Mouse (Mus musculus) heart, embryonic 11.5 days (tissue): ENCODE results near the gene St6gal1. TPM values are rescaled to one million over a fixed set of nuclear protein-coding genes. Genes with fewer than 3 reads are reported as not detected.
A peak's percentile ranks its signal among the peaks of the same experiment; 100 is the strongest.

Experiments
- ATAC-seq: fragments of 200-750 bp; cut with Nextera tagmentation; replicated peaks from 2 replicates; pipeline ENCODE4 v1.8.0; 2017; ENCODE audit warnings: moderate library complexity; ENCODE audit not compliant: insufficient number of reproducible peaks, low FRiP score, low TSS enrichment
- H3K27ac ChIP-seq: fragments of 300-500 bp; sonication (generic); 2 replicates; pipeline ENCODE4 v1.5.1; 2014; ENCODE audit warnings: mild to moderate bottlenecking, low read depth, low read length
- H3K27me3 ChIP-seq: fragments of 300-500 bp; sonication (generic); 2 replicates; pipeline ENCODE4 v1.6.1; 2014; ENCODE audit warnings: mild to moderate bottlenecking, low read length, mixed read lengths; ENCODE audit not compliant: control insufficient read depth, insufficient read depth
- H3K36me3 ChIP-seq: fragments of 300-500 bp; sonication (generic); 2 replicates; pipeline ENCODE4 v1.6.1; 2014; ENCODE audit warnings: mild to moderate bottlenecking, low read length, moderate library complexity, mixed read lengths; ENCODE audit not compliant: control insufficient read depth, insufficient read depth
- H3K4me1 ChIP-seq: fragments of 300-500 bp; sonication (generic); 2 replicates; pipeline ENCODE4 v1.6.1; 2014; ENCODE audit warnings: low read length; ENCODE audit not compliant: control insufficient read depth, insufficient read depth
- H3K4me2 ChIP-seq: fragments of 300-500 bp; sonication (generic); 2 replicates; pipeline ENCODE4 v1.6.1; 2014; ENCODE audit warnings: mild to moderate bottlenecking, moderate library complexity
- H3K4me3 ChIP-seq: fragments of 300-500 bp; sonication (generic); 2 replicates; pipeline ENCODE4 v1.5.1; 2014; ENCODE audit warnings: low read depth, low read length
- H3K9ac ChIP-seq: fragments of 300-500 bp; sonication (generic); 2 replicates; pipeline ENCODE4 v1.6.1; 2014; ENCODE audit warnings: mild to moderate bottlenecking, low read depth, low read length, moderate library complexity
- H3K9me3 ChIP-seq: fragments of 300-500 bp; sonication (generic); replicated peaks from 2 replicates; pipeline ENCODE4 v1.6.1; 2016; ENCODE audit warnings: low read length; ENCODE audit not compliant: control insufficient read depth
- WGBS: fragments of 180-500 bp; shearing (Covaris S2); extraction: QIAGEN DNeasy Blood & Tissue Kit; methylation state at CpG from one replicate; pipeline ENCODE4 v1.1.7; 2014; ENCODE audit not compliant: insufficient replicate concordance; 5-methylcytosine and 5-hydroxymethylcytosine counted together
- polyA plus RNA-seq: library from polyadenylated mRNA; unstranded; fragments of >200 nt; fragmentation: Nextera tagmentation; extraction: Ambion mirVana; gene quantifications from 2 replicates; pipeline ENCODE4 v1.2.1, GENCODE M21; 2014

The St6gal1 gene
- polyA plus RNA-seq, 1 experiment from 2014 or later, result 18.5 TPM

DNA sequence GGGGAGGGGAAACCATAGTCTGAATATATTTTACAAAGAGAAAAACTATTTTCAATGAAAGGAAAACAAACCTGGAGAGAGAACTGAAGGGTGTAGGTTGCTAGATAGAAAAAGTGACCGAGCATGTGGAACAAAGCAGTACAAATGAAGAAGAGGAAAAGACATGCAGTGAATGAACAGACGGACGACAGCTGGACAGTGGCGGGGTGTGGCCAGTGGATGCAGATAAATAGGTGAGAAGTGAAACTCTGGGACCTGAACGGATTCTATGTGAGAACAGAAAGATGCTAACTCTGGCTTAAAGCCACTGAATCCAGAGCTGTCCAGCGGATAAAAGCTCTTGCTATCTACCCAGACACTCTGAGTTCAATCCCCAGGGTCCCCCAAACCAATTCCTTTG is 25.2 kb downstream of the St6gal1 start:
- Histone ChIP-seq H3K4me3 (no peak overlapping the region), H3K27me3 (peaks cover 37% of the 10 kb centered on the region), H3K4me1 (peaks cover 10% of the 10 kb centered on the region), H3K4me2 (no peak overlapping the region), H3K27ac (no peak overlapping the region), H3K9me3 (no peaks in the 10 kb centered on the region), H3K9ac (no peak overlapping the region), H3K36me3 (no peaks in the 10 kb centered on the region)
- no peak for ATAC-seq
- WGBS, result 45% methylated on average over 6 of the region's 6 CpGs

DNA sequence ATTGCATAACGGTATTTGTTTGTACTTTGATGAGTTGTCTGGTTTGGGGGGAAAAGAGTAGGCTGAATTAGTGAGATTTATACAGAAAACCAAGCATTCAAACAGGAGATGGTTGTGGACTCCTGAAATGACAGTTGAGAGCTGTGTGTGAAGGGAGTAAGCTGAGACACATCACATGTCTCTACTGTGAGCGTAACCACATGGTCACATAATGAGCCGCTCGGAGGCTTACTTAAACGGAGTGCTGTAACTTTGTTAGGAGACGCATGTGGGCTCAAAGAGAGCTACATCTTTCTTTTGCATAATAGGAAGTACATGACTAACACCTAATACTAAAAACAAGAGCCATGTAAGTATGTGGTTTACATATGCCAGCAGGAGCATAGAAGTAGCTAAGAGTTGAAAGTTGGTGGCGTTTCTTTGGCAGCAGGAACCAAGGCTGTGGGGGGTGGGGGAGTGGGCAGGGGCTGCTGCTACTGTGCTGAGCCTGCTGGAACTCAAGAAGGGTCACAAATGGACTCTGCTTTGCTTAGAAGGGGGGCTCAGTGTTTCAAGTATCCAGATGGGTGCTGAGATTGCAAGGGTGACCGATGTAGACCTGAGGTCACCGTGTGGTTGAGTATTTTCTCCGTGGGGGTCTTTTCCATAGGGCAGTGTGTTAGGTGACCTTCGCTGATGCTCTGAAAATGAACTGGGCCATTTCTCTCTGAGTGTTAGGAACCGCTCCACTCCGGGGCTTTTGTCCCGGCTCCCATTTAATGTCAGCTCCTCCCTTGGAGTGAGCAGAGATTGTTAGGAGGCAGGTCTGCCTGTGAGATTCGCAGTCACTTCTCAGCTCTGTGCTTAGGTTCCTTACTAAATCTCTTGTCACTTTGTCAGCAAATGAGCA is 26.3 kb downstream of the St6gal1 start:
- Histone ChIP-seq H3K27ac (no peak overlapping the region), H3K4me3 (no peak overlapping the region), H3K4me2 (no peak overlapping the region), H3K9ac (no peak overlapping the region), H3K9me3 (no peaks in the 10 kb centered on the region), H3K36me3 (no peaks in the 10 kb centered on the region), H3K27me3 (peaks cover 35% of the 10 kb centered on the region), H3K4me1 (peaks cover 10% of the 10 kb centered on the region)
- no peak; the same call in 1 of the 2 replicates for ATAC-seq
- WGBS, result 43% methylated on average over 15 of the region's 15 CpGs

DNA sequence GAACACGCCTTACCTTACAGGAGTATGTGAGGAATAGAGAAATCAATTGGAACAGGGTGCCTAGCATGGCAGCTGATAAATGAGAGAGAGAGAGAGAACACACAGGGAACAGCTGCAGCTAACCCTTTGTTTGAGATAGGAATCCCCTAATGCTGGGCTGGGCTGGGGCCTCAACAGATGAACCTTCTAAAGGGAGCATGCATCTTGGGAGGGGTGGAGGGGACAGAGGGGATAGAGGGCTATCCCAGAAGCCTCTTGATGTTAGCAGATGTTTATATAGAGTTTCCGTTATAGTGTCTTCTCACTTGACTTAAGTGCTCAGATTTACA is 26.9 kb downstream of the St6gal1 start:
- H3K9ac ChIP-seq, result no peak overlapping the region
- no peak overlapping the region for H3K4me3 ChIP-seq
- no peak overlapping the region for H3K27ac ChIP-seq
- H3K9me3 ChIP-seq, result no peaks in the 10 kb centered on the region
- ATAC-seq, result no peak
- WGBS, result 47% methylated on average over 2 of the region's 2 CpGs
- H3K4me1 ChIP-seq, result peaks cover 10% of the 10 kb centered on the region
- no peak overlapping the region for H3K4me2 ChIP-seq
- H3K27me3 ChIP-seq, result peaks cover 33% of the 10 kb centered on the region
- no peaks in the 10 kb centered on the region for H3K36me3 ChIP-seq

DNA sequence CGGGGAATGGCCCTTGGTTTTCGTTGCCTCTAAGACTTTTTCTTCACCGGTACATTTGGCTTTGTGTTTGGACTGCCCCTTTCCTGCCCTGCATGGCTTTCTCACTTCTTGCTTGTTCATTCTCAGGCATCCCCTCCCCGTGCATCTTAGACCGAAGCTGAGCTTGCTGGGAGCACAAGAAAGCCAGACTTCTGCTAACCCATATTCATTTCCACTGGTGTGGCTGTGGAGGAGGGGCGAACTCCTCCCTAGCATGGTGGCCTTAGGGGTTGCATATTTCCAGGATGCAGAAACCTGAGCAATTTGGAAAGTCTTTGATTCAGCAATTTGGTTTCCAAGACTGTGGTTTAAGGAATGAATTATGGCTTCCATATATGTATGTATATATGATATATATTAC is 29.1 kb downstream of the St6gal1 start:
- ATAC-seq, result no peak
- WGBS, result 59% methylated on average over 6 of the region's 6 CpGs
- Histone ChIP-seq H3K27ac (no peak overlapping the region), H3K4me3 (no peak overlapping the region), H3K4me1 (peaks cover 20% of the 10 kb centered on the region), H3K36me3 (no peaks in the 10 kb centered on the region), H3K9me3 (no peaks in the 10 kb centered on the region), H3K27me3 (peaks cover 28% of the 10 kb centered on the region), H3K4me2 (no peak overlapping the region), H3K9ac (no peak overlapping the region)

DNA sequence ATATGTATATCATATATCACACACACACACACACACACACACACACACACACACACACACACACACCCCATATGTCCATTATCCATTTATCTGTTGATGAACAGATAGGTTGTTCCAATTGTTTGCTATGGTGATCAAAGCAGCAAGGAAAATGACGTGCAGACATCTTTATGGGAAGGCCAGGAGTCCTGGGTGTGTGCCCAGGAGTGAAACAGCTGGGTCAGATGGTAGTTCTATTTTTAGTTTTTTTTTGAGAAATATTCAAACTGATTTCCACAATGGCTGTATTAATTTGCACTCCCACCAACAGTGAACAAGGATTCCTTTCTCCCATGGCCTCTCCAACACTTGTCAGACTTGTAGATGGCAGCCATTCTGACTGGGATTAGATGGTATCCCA is 29.5 kb downstream of the St6gal1 start:
- no peak overlapping the region for H3K4me2 ChIP-seq
- peaks cover 24% of the 10 kb centered on the region for H3K4me1 ChIP-seq
- H3K27ac ChIP-seq, result no peak overlapping the region
- no peak overlapping the region for H3K4me3 ChIP-seq
- H3K36me3 ChIP-seq, result no peaks in the 10 kb centered on the region
- H3K27me3 ChIP-seq, result peaks cover 31% of the 10 kb centered on the region
- H3K9me3 ChIP-seq, result no peaks in the 10 kb centered on the region
- WGBS, result 66% methylated on average over 1 of the region's 1 CpGs
- no peak for ATAC-seq
- no peak overlapping the region for H3K9ac ChIP-seq

DNA sequence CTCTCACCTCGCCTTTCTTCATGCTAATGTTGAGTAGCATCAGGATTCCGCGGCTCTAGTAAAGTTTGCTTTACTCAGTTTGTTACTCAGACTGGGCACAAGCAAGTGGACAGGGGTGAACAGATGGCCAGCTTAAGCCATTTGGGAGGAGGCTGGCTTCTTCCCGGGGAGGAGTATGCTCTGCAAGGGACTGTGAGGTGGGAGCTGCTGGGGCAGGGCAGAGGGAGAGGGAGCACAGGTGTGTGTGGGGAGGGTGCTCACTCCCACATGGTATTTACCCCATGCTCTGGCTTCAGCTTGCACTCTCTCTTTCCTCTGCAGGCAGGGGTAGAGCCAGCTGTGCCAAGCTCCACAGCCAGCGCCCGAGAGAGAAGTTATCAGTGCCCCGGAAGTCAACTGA is 32.1 kb downstream of the St6gal1 start:
- Histone ChIP-seq H3K4me1 (peaks cover 28% of the 10 kb centered on the region), H3K4me3 (no peak overlapping the region), H3K27ac (no peak overlapping the region), H3K36me3 (no peaks in the 10 kb centered on the region), H3K4me2 (no peak overlapping the region), H3K27me3 (peaks cover 42% of the 10 kb centered on the region), H3K9ac (no peak overlapping the region), H3K9me3 (no peaks in the 10 kb centered on the region)
- 55% methylated on average over 7 of the region's 7 CpGs for WGBS
- no peak for ATAC-seq

DNA sequence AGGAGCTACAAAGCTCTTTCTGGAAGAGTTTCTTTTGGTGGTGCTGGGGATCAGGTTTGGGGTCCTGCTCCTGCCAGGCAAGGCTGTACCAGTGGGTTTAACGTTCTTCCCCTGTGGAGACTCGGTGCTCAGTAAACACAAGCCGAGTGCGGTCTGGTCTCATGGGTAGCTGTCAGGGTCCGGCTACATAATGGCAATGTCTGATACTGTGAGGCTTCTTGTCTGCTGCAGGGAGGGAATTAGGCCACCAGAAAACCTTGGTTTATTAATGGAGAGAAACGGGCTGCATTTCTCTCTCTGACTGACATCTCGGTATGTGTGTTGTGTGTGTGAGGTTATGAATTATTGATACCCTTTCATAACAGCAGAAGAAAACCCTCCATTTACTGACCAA is 33.9 kb downstream of the St6gal1 start:
- peak overlapping the region; percentile 31; the same call in 1 of the 2 replicates for H3K4me2 ChIP-seq
- H3K27ac ChIP-seq, result peak overlapping the region; percentile 70
- no peaks in the 10 kb centered on the region for H3K36me3 ChIP-seq
- WGBS, result 7% methylated on average over 7 of the region's 7 CpGs
- ATAC-seq, result no peak
- no peak overlapping the region for H3K4me3 ChIP-seq
- H3K4me1 ChIP-seq, result peaks cover 34% of the 10 kb centered on the region
- H3K9ac ChIP-seq, result no peak overlapping the region
- H3K27me3 ChIP-seq, result peaks cover 35% of the 10 kb centered on the region
- no peaks in the 10 kb centered on the region for H3K9me3 ChIP-seq

DNA sequence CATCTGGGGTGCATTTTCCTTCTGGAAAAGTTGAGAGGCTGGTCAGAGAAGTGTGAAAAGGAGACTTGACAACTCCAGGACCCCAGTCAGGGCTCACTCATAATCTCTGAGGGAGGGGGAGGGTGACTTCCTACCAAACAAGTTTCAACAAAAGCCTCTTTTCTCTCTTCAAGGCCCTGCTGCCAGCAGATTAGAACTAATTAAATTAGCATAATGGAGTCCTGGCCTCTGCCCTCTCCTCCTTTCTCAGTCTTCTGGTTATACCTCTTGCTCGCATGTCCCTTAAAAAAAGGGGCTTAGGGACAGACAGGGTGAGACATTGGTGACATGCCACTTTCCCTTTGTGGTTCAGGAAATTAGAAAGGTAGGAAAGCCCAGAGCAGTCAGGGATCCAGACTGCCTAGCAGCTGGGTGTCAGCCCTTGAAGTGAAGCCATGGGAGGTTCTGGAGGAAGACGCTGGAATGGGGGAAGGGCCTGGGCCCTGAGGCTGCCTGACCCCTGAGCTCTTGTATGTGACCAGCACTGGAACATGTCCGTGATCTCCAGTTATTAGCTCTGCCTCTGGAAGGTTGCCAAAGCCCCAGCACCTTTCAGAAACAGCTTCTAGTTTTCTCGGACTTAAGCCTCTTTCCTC is 34.4 kb downstream of the St6gal1 start:
- 6% methylated on average over 4 of the region's 4 CpGs for WGBS
- no peaks in the 10 kb centered on the region for H3K36me3 ChIP-seq
- H3K4me1 ChIP-seq, result peaks cover 34% of the 10 kb centered on the region
- no peak overlapping the region for H3K4me3 ChIP-seq
- H3K27ac ChIP-seq, result peak overlapping the region; percentile 70
- no peaks in the 10 kb centered on the region for H3K9me3 ChIP-seq
- no peak overlapping the region for H3K9ac ChIP-seq
- 0 out of 2 replicates have a peak, but pooled peaks have one; percentile 37 for ATAC-seq
- H3K27me3 ChIP-seq, result peaks cover 32% of the 10 kb centered on the region
- H3K4me2 ChIP-seq, result peak overlapping the region; percentile 16; the same call in 1 of the 2 replicates
